Mouse (Mus musculus): Measurements from ENCODE around the gene Sec14l5. TPM values are rescaled to one million over a fixed set of nuclear protein-coding genes. Genes with fewer than 3 reads are reported as not detected.

The Sec14l5 gene
- polyA plus RNA-seq (2015; fragmentation: Nextera tagmentation; extraction: Ambion mirVana) = not detected in 2 replicates

GRCm38 (mm10) chr16:5147037-5147385, at the start of gene Sec14l5:
TSS of gene Sec14l5 (plus strand) at chr16:5147109.
- TF ChIP-seq CTCF (IDR thresholded peaks at IDR 0.05; ENCODE audit: low read depth) = no peak
- Histone ChIP-seq H3K27ac (ENCODE audit: low read depth, low read length) (no peak within 1 kb of the TSS), H3K9me3 (ENCODE audit: control insufficient read depth) (no peaks in the 10 kb centered on the region), H3K27me3 (replicated peaks; ENCODE audit: control insufficient read depth, insufficient read depth, low read length) (peaks cover 17% of the 10 kb centered on the region; the same call in 1 of the 2 replicates), H3K4me3 (ENCODE audit: low read depth, low read length) (peak within 1 kb of the TSS; percentile 29), H3K9ac (ENCODE audit: low read depth, low read length) (no peak within 1 kb of the TSS), H3K36me3 (ENCODE audit: control insufficient read depth, insufficient read depth) (no peaks in the 10 kb centered on the region), H3K4me2 (replicated peaks; ENCODE audit: low read depth) (peak within 1 kb of the TSS; percentile 65), H3K4me1 (replicated peaks; ENCODE audit: control insufficient read depth, insufficient read depth, low read length) (no peaks in the 10 kb centered on the region; the same call in 1 of the 2 replicates)
- peak; percentile 28 for ATAC-seq
- 14% methylated on average over 13 of the region's 13 CpGs for WGBS

DNA sequence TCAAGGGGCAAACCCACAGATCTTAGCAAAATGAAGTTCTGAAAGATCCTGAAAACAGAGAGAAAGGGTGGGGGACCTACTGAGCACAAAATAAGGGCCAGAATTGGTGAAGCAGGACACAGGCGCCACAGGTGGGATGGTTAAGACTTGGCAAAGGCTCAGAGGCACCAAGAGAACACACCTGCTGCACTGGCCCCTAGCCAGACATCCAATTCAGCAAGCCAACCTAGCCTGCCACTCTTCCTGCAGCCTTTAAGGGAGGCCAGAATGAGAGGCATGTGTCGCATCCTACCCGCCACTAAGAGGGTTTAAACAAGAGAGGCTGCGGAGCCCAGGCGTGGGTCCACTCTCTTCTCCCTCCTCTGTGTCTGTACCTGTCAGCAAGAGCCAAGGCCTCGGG, 45.9 kb upstream of the Sec14l5 start:
- Histone ChIP-seq H3K4me2 (replicated peaks; ENCODE audit: low read depth) (no peak overlapping the region), H3K27ac (ENCODE audit: low read depth, low read length) (no peak overlapping the region), H3K9ac (ENCODE audit: low read depth, low read length) (no peak overlapping the region), H3K36me3 (ENCODE audit: control insufficient read depth, insufficient read depth) (no peaks in the 10 kb centered on the region), H3K4me3 (ENCODE audit: low read depth, low read length) (no peak overlapping the region), H3K9me3 (ENCODE audit: control insufficient read depth) (no peaks in the 10 kb centered on the region), H3K4me1 (replicated peaks; ENCODE audit: control insufficient read depth, insufficient read depth, low read length) (no peaks in the 10 kb centered on the region), H3K27me3 (replicated peaks; ENCODE audit: control insufficient read depth, insufficient read depth, low read length) (no peaks in the 10 kb centered on the region)
- TF ChIP-seq CTCF (IDR thresholded peaks at IDR 0.05; ENCODE audit: low read depth) = no peak
- WGBS = 65% methylated on average over 6 of the region's 6 CpGs
- ATAC-seq = no peak

DNA sequence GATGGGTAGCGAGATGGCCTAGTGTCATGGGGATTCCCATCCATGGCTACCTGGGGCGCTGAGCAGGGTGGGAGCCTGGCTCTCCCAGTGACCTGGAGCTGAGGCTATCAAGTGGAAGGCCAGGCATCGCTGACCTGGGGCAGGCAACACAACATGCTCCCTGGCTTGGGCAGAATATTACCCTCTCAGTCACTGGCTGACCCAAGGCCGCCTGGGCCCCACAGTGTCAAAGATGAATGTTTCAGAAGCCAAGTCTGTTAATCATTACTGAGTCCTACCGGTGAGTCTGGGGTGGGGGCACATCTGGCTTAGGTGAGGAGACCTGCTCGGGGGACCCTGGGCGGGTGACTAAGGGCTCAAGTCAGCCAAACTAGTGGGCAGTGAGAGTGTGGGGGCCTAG, 37.0 kb upstream of the Sec14l5 start:
- Histone ChIP-seq H3K27ac (ENCODE audit: low read depth, low read length) (no peak overlapping the region), H3K9ac (ENCODE audit: low read depth, low read length) (no peak overlapping the region), H3K36me3 (ENCODE audit: control insufficient read depth, insufficient read depth) (no peaks in the 10 kb centered on the region), H3K27me3 (replicated peaks; ENCODE audit: control insufficient read depth, insufficient read depth, low read length) (no peaks in the 10 kb centered on the region), H3K4me1 (replicated peaks; ENCODE audit: control insufficient read depth, insufficient read depth, low read length) (peaks cover 5% of the 10 kb centered on the region), H3K4me3 (ENCODE audit: low read depth, low read length) (no peak overlapping the region), H3K4me2 (replicated peaks; ENCODE audit: low read depth) (peak overlapping the region; percentile 21), H3K9me3 (ENCODE audit: control insufficient read depth) (no peaks in the 10 kb centered on the region)
- ATAC-seq = no peak
- TF ChIP-seq CTCF (IDR thresholded peaks at IDR 0.05; ENCODE audit: low read depth) = no peak
- WGBS = 49% methylated on average over 7 of the region's 7 CpGs

DNA sequence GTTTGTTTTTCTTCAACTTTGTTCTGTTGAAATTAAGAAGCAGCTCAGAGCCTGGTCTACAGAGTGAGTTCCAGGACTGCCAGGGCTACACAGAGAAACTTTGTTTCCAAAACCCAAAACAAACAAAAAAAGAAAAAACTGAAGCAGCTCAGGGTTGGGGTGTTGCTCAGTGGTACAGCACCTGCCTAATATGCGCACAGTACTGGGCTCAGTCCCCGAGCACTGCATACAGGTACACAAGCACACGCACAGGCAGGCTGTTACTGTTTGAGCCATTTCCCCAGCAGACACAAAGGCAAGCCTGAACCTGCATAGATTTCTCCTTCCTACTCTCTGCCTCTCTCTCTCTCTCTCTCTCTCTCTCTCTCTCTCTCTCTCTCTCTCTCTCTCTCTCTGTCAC, 35.9 kb upstream of the Sec14l5 start:
- Histone ChIP-seq H3K27ac (ENCODE audit: low read depth, low read length) (no peak overlapping the region), H3K9me3 (ENCODE audit: control insufficient read depth) (no peaks in the 10 kb centered on the region), H3K4me2 (replicated peaks; ENCODE audit: low read depth) (no peak overlapping the region), H3K27me3 (replicated peaks; ENCODE audit: control insufficient read depth, insufficient read depth, low read length) (no peaks in the 10 kb centered on the region), H3K9ac (ENCODE audit: low read depth, low read length) (no peak overlapping the region), H3K4me3 (ENCODE audit: low read depth, low read length) (no peak overlapping the region), H3K36me3 (ENCODE audit: control insufficient read depth, insufficient read depth) (no peaks in the 10 kb centered on the region), H3K4me1 (replicated peaks; ENCODE audit: control insufficient read depth, insufficient read depth, low read length) (peaks cover 5% of the 10 kb centered on the region)
- TF ChIP-seq CTCF (IDR thresholded peaks at IDR 0.05; ENCODE audit: low read depth) = no peak
- ATAC-seq = no peak
- WGBS = 85% methylated on average over 3 of the region's 3 CpGs

DNA sequence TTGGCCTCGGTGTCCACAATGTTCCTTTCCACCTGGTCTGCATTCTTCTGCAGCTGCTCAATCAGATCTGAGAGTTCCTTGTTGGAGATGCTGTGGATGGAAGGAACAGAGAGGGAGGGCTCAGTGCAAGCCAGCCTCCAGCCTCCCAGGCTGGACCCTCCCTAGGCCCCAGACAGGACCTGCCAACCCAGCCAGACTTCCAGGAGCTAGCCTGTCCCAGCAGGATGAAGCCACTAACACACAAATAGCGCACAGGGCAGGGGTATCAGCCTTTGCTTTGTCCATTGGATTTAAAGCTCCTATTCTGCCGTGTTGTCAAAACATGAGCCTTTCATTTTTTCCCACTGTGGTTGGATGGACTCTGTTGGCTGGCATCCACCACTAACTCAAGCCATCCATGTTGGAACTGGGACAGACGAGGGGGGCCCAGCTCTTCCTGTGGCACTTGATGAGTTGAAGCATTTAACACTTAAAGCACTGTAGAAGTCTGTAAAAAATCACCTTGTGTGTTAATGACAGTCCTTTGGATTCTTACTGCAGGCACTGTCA, 33.8 kb upstream of the Sec14l5 start:
- Histone ChIP-seq H3K36me3 (ENCODE audit: control insufficient read depth, insufficient read depth) (no peaks in the 10 kb centered on the region), H3K9me3 (ENCODE audit: control insufficient read depth) (no peaks in the 10 kb centered on the region), H3K27me3 (replicated peaks; ENCODE audit: control insufficient read depth, insufficient read depth, low read length) (no peaks in the 10 kb centered on the region), H3K4me3 (ENCODE audit: low read depth, low read length) (no peak overlapping the region), H3K27ac (ENCODE audit: low read depth, low read length) (no peak overlapping the region), H3K9ac (ENCODE audit: low read depth, low read length) (no peak overlapping the region), H3K4me1 (replicated peaks; ENCODE audit: control insufficient read depth, insufficient read depth, low read length) (peaks cover 5% of the 10 kb centered on the region), H3K4me2 (replicated peaks; ENCODE audit: low read depth) (no peak overlapping the region)
- 68% methylated on average over 4 of the region's 4 CpGs for WGBS
- no peak for TF ChIP-seq CTCF (IDR thresholded peaks at IDR 0.05; ENCODE audit: low read depth)
- no peak for ATAC-seq

DNA sequence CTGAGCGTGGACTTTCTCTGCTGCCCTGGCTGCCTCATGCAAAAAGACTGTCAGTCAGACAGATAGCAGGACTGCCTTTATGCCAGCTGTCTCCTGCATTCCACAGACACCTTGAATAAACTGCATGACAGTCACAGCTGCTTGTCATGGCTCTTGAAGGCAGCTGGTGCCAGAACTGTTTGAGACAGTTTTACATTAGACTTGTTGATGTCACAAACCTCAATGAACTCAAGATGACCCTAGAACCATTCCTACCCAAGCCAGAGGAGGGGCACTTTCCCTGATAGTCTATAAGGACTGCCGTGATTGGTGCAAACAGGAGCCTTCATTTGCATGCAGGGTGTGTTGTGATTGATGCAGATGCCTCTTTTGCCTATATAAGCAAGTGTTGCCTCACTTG, 33.3 kb upstream of the Sec14l5 start:
- WGBS = 64% methylated on average over 2 of the region's 2 CpGs

DNA sequence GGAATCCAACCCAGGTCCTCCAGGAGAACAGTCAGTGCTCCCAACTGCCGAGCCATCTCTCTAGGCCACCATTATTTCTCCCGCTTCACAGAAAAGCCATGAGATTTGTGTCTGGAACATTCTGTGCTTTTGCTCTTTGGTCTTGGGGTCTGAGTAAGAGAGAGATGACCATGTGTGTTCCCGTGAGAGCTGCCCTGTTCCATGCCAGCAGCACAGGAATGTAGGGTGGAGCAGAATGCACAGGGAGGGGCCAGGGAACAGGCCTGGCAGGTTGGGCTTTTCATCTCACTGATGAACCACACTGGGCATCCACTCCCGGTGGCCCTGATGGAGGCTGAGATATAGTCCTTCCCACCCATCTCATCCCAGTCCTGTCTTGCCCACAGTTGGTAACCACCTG, 27.5 kb upstream of the Sec14l5 start:
- Histone ChIP-seq H3K27ac (ENCODE audit: low read depth, low read length) (no peak overlapping the region), H3K27me3 (replicated peaks; ENCODE audit: control insufficient read depth, insufficient read depth, low read length) (no peaks in the 10 kb centered on the region), H3K9me3 (ENCODE audit: control insufficient read depth) (no peaks in the 10 kb centered on the region), H3K9ac (ENCODE audit: low read depth, low read length) (no peak overlapping the region), H3K36me3 (ENCODE audit: control insufficient read depth, insufficient read depth) (no peaks in the 10 kb centered on the region), H3K4me2 (replicated peaks; ENCODE audit: low read depth) (no peak overlapping the region), H3K4me3 (ENCODE audit: low read depth, low read length) (no peak overlapping the region), H3K4me1 (replicated peaks; ENCODE audit: control insufficient read depth, insufficient read depth, low read length) (no peaks in the 10 kb centered on the region)
- WGBS = 65% methylated on average over 4 of the region's 4 CpGs
- no peak for TF ChIP-seq CTCF (IDR thresholded peaks at IDR 0.05; ENCODE audit: low read depth)
- ATAC-seq = no peak

More for the DNA sequence above, 33.3 kb upstream of the Sec14l5 start:
- ATAC-seq = peak; percentile 24; the same call in 1 of the 2 replicates
- H3K27ac ChIP-seq (ENCODE audit: low read depth, low read length) = no peak overlapping the region
- no peak overlapping the region for H3K4me2 ChIP-seq (replicated peaks; ENCODE audit: low read depth)
- peaks cover 5% of the 10 kb centered on the region for H3K4me1 ChIP-seq (replicated peaks; ENCODE audit: control insufficient read depth, insufficient read depth, low read length)
- H3K9me3 ChIP-seq (ENCODE audit: control insufficient read depth) = no peaks in the 10 kb centered on the region
- TF ChIP-seq CTCF (IDR thresholded peaks at IDR 0.05; ENCODE audit: low read depth) = no peak
- H3K27me3 ChIP-seq (replicated peaks; ENCODE audit: control insufficient read depth, insufficient read depth, low read length) = no peaks in the 10 kb centered on the region
- no peaks in the 10 kb centered on the region for H3K36me3 ChIP-seq (ENCODE audit: control insufficient read depth, insufficient read depth)
- no peak overlapping the region for H3K4me3 ChIP-seq (ENCODE audit: low read depth, low read length)
- H3K9ac ChIP-seq (ENCODE audit: low read depth, low read length) = no peak overlapping the region

Data from intestine, postnatal 0 days (tissue).